Comparison of ENCODE assay signal across 9 mouse cellular contexts in genomic region chr4:62479937-62480708, GRCm38 (mm10). TPM values are rescaled to one million over a fixed set of nuclear protein-coding genes. Genes with fewer than 3 reads are reported as not detected.
A peak's percentile ranks its signal among the peaks of the same experiment; 100 is the strongest.
DNase-seq lines count a peak whose midpoint lies in the region; ATAC-seq and TF ChIP-seq lines count a peak whose summit lies in the region.
"Had no signal": no experiment of that assay in that cellular context is flagged by ENCODE, and none has a peak within 500 bp of the region (broad histone marks: within the 10 kb centered on the region; RNA-seq: fewer than 3 reads in every experiment).

Gene Bspry (plus strand): TSS chr4:62480053.

- no peak within 1 kb of the TSS for H3K27ac ChIP-seq in heart, embryonic 11.5 days (ENCODE audit: low read depth, low read length)
- no peak within 1 kb of the TSS for H3K27ac ChIP-seq in embryonic facial prominence, embryonic 11.5 days (replicated peaks; ENCODE audit: low read depth, low read length)
- H3K27ac ChIP-seq in hindbrain, embryonic 13.5 days = no peak within 1 kb of the TSS
- no peak within 1 kb of the TSS for H3K27ac ChIP-seq in limb, embryonic 14.5 days (replicated peaks; ENCODE audit: low read depth, low read length)
- no peak within 1 kb of the TSS for H3K27ac ChIP-seq in midbrain, embryonic 13.5 days
- H3K27ac ChIP-seq in testis, adult 2 months (ENCODE audit: control insufficient read depth, insufficient read depth, low read depth, low read length) = peak within 1 kb of the TSS; percentile 32; the same call in 1 of the 2 replicates

- peaks cover 4% of the 10 kb centered on the region; the same call in 1 of the 2 replicates for H3K4me1 ChIP-seq in heart, embryonic 11.5 days (ENCODE audit: control insufficient read depth, insufficient read depth, low read length)
- H3K4me1 ChIP-seq in embryonic facial prominence, embryonic 11.5 days (ENCODE audit: control insufficient read depth, insufficient read depth, low read length) = no peaks in the 10 kb centered on the region
- peaks cover 10% of the 10 kb centered on the region for H3K4me1 ChIP-seq in hindbrain, embryonic 13.5 days (replicated peaks)
- peaks cover 6% of the 10 kb centered on the region; the same call in 1 of the 2 replicates for H3K4me1 ChIP-seq in limb, embryonic 14.5 days (ENCODE audit: control insufficient read depth, insufficient read depth, low read length)
- H3K4me1 ChIP-seq in midbrain, embryonic 13.5 days (replicated peaks) = peaks cover 6% of the 10 kb centered on the region
- H3K4me1 ChIP-seq in testis, adult 2 months (ENCODE audit: control insufficient read depth, insufficient read depth, low read length) = peaks cover 8% of the 10 kb centered on the region

- WGBS in heart, embryonic 11.5 days (ENCODE audit: insufficient replicate concordance) = 3% methylated on average over 61 of the region's 71 CpGs
- 3% methylated on average over 67 of the region's 71 CpGs for WGBS in embryonic facial prominence, embryonic 11.5 days
- WGBS in hindbrain, embryonic 13.5 days = 3% methylated on average over 69 of the region's 71 CpGs
- WGBS in limb, embryonic 14.5 days = 1% methylated on average over 42 of the region's 71 CpGs
- 3% methylated on average over 71 of the region's 71 CpGs for WGBS in midbrain, embryonic 13.5 days

- no peak for TF ChIP-seq POLR2A in limb, embryonic 14.5 days (IDR thresholded peaks at IDR 0.05; ENCODE audit: borderline replicate concordance, extremely low read depth, insufficient read depth, insufficient read length)
- TF ChIP-seq POLR2A in testis, adult 2 months (IDR thresholded peaks at IDR 0.05; ENCODE audit: control insufficient read depth, low read depth, low read length) = peak; percentile 63

- TF ChIP-seq CTCF in testis, adult 2 months (IDR thresholded peaks at IDR 0.05; ENCODE audit: control insufficient read depth, insufficient read depth, insufficient replicate concordance, low read depth, low read length) = no peak

- DNase-seq in heart, adult 9 months (ENCODE audit: low spot score in 2 of 2) = no peak
- peak; percentile 57 for DNase-seq in embryonic facial prominence, embryonic 11.5 days (ENCODE audit: low spot score)
- DNase-seq in limb, embryonic 14.5 days (ENCODE audit: low spot score) = no peak
- no peak for DNase-seq in left cerebral cortex, adult 18-20 months (ENCODE audit: low spot score in 2 of 2)

- no peaks in the 10 kb centered on the region for H3K9me3 ChIP-seq in heart, embryonic 11.5 days (replicated peaks; ENCODE audit: control insufficient read depth, low read length)
- H3K9me3 ChIP-seq in embryonic facial prominence, embryonic 11.5 days (replicated peaks; ENCODE audit: control insufficient read depth, low read length) = no peaks in the 10 kb centered on the region
- no peaks in the 10 kb centered on the region for H3K9me3 ChIP-seq in hindbrain, embryonic 13.5 days
- no peaks in the 10 kb centered on the region for H3K9me3 ChIP-seq in limb, embryonic 14.5 days (ENCODE audit: control insufficient read depth, low read length)
- H3K9me3 ChIP-seq in midbrain, embryonic 13.5 days = no peaks in the 10 kb centered on the region

- H3K4me3 ChIP-seq in heart, embryonic 11.5 days (ENCODE audit: low read depth, low read length) = peak within 1 kb of the TSS; percentile 50
- peak within 1 kb of the TSS; percentile 45 for H3K4me3 ChIP-seq in embryonic facial prominence, embryonic 11.5 days (ENCODE audit: low read depth, low read length)
- peak within 1 kb of the TSS; percentile 44 for H3K4me3 ChIP-seq in hindbrain, embryonic 13.5 days
- H3K4me3 ChIP-seq in limb, embryonic 14.5 days (replicated peaks; ENCODE audit: low read length) = peak within 1 kb of the TSS; percentile 44
- peak within 1 kb of the TSS; percentile 45 for H3K4me3 ChIP-seq in midbrain, embryonic 13.5 days (replicated peaks)
- peak within 1 kb of the TSS; percentile 87 for H3K4me3 ChIP-seq in testis, adult 2 months (ENCODE audit: control insufficient read depth, low read depth, low read length)

- H3K27me3 ChIP-seq in heart, embryonic 11.5 days (ENCODE audit: control insufficient read depth, insufficient read depth, low read length) = peaks cover 8% of the 10 kb centered on the region
- H3K27me3 ChIP-seq in embryonic facial prominence, embryonic 11.5 days (ENCODE audit: control insufficient read depth, insufficient read depth, low read length) = peaks cover 8% of the 10 kb centered on the region; the same call in 1 of the 2 replicates
- H3K27me3 ChIP-seq in hindbrain, embryonic 13.5 days = peaks cover 56% of the 10 kb centered on the region
- H3K27me3 ChIP-seq in limb, embryonic 14.5 days (ENCODE audit: control insufficient read depth, insufficient read depth, low read length) = peaks cover 17% of the 10 kb centered on the region; the same call in 1 of the 2 replicates
- peaks cover 42% of the 10 kb centered on the region for H3K27me3 ChIP-seq in midbrain, embryonic 13.5 days
- no peaks in the 10 kb centered on the region for H3K27me3 ChIP-seq in testis, adult 2 months (ENCODE audit: control insufficient read depth, insufficient read depth, low read length)
- H3K27me3 ChIP-seq: Patski had no signal

- H3K4me2 ChIP-seq in heart, embryonic 11.5 days = peak within 1 kb of the TSS; percentile 89
- H3K4me2 ChIP-seq in embryonic facial prominence, embryonic 11.5 days (ENCODE audit: low read depth, low read length) = peak within 1 kb of the TSS; percentile 78
- H3K4me2 ChIP-seq in hindbrain, embryonic 13.5 days = peak within 1 kb of the TSS; percentile 73
- peak within 1 kb of the TSS; percentile 93 for H3K4me2 ChIP-seq in limb, embryonic 14.5 days (replicated peaks; ENCODE audit: low read depth, low read length, severe bottlenecking)
- H3K4me2 ChIP-seq in midbrain, embryonic 13.5 days (replicated peaks) = peak within 1 kb of the TSS; percentile 65

- no peaks in the 10 kb centered on the region for H3K36me3 ChIP-seq in heart, embryonic 11.5 days (ENCODE audit: control insufficient read depth, insufficient read depth, low read length)
- H3K36me3 ChIP-seq in embryonic facial prominence, embryonic 11.5 days (replicated peaks; ENCODE audit: control insufficient read depth, insufficient read depth, low read depth, low read length) = no peaks in the 10 kb centered on the region
- H3K36me3 ChIP-seq in hindbrain, embryonic 13.5 days = no peaks in the 10 kb centered on the region
- H3K36me3 ChIP-seq in limb, embryonic 14.5 days (ENCODE audit: control insufficient read depth, insufficient read depth, low read length) = no peaks in the 10 kb centered on the region
- no peaks in the 10 kb centered on the region for H3K36me3 ChIP-seq in midbrain, embryonic 13.5 days
- H3K36me3 ChIP-seq in testis, adult 2 months (ENCODE audit: control insufficient read depth, insufficient read depth, low read length) = no peaks in the 10 kb centered on the region; the same call in 1 of the 2 replicates

- ATAC-seq in heart, embryonic 11.5 days (replicated peaks; ENCODE audit: insufficient number of reproducible peaks, low FRiP score, low TSS enrichment) = peak; percentile 43; the same call in 1 of the 2 replicates
- ATAC-seq in embryonic facial prominence, embryonic 11.5 days (replicated peaks; ENCODE audit: insufficient number of reproducible peaks, low FRiP score, low TSS enrichment, low read depth) = peak; percentile 85
- ATAC-seq in hindbrain, embryonic 13.5 days (ENCODE audit: low FRiP score) = peak; percentile 72
- ATAC-seq in limb, embryonic 14.5 days (ENCODE audit: low FRiP score, low read depth) = peak; percentile 76
- ATAC-seq in midbrain, embryonic 13.5 days = peak; percentile 83
- ATAC-seq: Patski had no signal

- no peak within 1 kb of the TSS for H3K9ac ChIP-seq in heart, embryonic 11.5 days (ENCODE audit: low read depth, low read length)
- 0 out of 2 replicates have a peak within 1 kb of the TSS, but pooled peaks have one; percentile 2 for H3K9ac ChIP-seq in embryonic facial prominence, embryonic 11.5 days (replicated peaks; ENCODE audit: low read length)
- peak within 1 kb of the TSS; percentile 39; the same call in 1 of the 2 replicates for H3K9ac ChIP-seq in hindbrain, embryonic 13.5 days
- H3K9ac ChIP-seq in limb, embryonic 14.5 days (ENCODE audit: low read depth, low read length, severe bottlenecking) = 0 out of 2 replicates have a peak within 1 kb of the TSS, but pooled peaks have one; percentile 25
- 0 out of 2 replicates have a peak within 1 kb of the TSS, but pooled peaks have one; percentile 23 for H3K9ac ChIP-seq in midbrain, embryonic 13.5 days (replicated peaks)

RNA-seq across cellular contexts. Expression of gene Bspry, which starts in this region (rescaled TPM):
- 0.52 and 0.83 TPM in 2 replicates for polyA plus RNA-seq in heart, embryonic 11.5 days (2014; fragmentation: Nextera tagmentation; extraction: Ambion mirVana)
- polyA plus RNA-seq in embryonic facial prominence, embryonic 11.5 days (2014; fragmentation: Nextera tagmentation; extraction: Ambion mirVana) = 1.8 and 2.2 TPM in 2 replicates
- 0.43 and 0.95 TPM in 2 replicates for polyA plus RNA-seq in hindbrain, embryonic 13.5 days (2015; fragmentation: Nextera tagmentation; extraction: Ambion mirVana)
- 7.2 and 7.4 TPM in 2 replicates for polyA plus RNA-seq in limb, embryonic 14.5 days (2012; rRNA removed)
- polyA plus RNA-seq in limb, embryonic 14.5 days (2014; fragmentation: Nextera tagmentation; extraction: Ambion mirVana) = 11.7 and 13.3 TPM in 2 replicates
- 0.44 and 0.86 TPM in 2 replicates for polyA plus RNA-seq in midbrain, embryonic 13.5 days (2015; fragmentation: Nextera tagmentation; extraction: Ambion mirVana)
- polyA plus RNA-seq in testis, adult 2 months (2012; rRNA removed) = 443 and 501 TPM in 2 replicates
- under 1 TPM; 0.28 to 0.40 TPM for total RNA-seq in left cerebral cortex, adult 18-20 months (2021)

Comparison
In these comparisons a context has a peak if more than half of its experiments do, and no peak if none do; other contexts are left out.
1. RNA of gene Bspry (polyA plus RNA-seq): 443 to 501 TPM in testis, adult 2 months; 7.2 to 13.3 TPM in limb, embryonic 14.5 days, 1.8 to 2.2 TPM in embryonic facial prominence, embryonic 11.5 days, 0.43 to 0.95 TPM in hindbrain, embryonic 13.5 days, 0.44 to 0.86 TPM in midbrain, embryonic 13.5 days and 0.52 to 0.83 TPM in heart, embryonic 11.5 days; every median in the first group is over 10 times any median in the second.
2. Peak in ATAC-seq, H3K4me3 ChIP-seq and H3K4me2 ChIP-seq in heart, embryonic 11.5 days; RNA of the gene not detected or under 1 TPM.
3. Peak in ATAC-seq, H3K4me3 ChIP-seq, H3K9ac ChIP-seq and H3K4me2 ChIP-seq in hindbrain, embryonic 13.5 days; RNA of the gene not detected or under 1 TPM.
4. Peak in ATAC-seq, H3K4me3 ChIP-seq, H3K9ac ChIP-seq and H3K4me2 ChIP-seq in midbrain, embryonic 13.5 days; RNA of the gene not detected or under 1 TPM.
5. Peak in every context shown above with its lines, with median percentiles within 50 percentile points of each other: ATAC-seq, H3K4me2 ChIP-seq and H3K4me3 ChIP-seq.